Mouse (Mus musculus) mature B cell (primary cell): Measurements from ENCODE around the gene Fam241b.

ENCODE experiments used
- in situ Hi-C: fragments of 300-500 bp; cut with MboI; formaldehyde crosslinking; loops from 2 replicates; pipeline ENCODE4 v1.14.3; 2019

The Fam241b gene

DNA sequence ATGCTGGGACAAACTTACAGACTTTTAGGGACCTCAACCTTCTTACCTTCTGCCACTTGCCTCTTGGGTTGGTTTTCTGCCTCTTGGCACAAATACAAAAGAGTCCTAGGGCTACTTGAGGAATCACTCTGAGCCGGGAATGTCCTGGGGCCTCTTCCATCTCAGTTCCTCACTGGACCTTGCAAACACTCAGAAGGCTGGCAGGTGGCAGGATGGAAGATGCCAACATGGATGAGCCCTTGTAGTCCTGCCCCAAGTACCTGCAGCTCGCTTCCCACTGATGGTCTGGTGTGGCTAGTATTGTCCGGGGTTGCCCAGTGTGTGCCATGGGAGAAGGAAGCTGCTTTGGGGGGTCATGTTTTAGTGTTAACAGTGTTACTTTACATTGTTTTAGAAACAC, 73.8 kb downstream of the Fam241b start:
- in situ Hi-C loops: no loop called here

DNA sequence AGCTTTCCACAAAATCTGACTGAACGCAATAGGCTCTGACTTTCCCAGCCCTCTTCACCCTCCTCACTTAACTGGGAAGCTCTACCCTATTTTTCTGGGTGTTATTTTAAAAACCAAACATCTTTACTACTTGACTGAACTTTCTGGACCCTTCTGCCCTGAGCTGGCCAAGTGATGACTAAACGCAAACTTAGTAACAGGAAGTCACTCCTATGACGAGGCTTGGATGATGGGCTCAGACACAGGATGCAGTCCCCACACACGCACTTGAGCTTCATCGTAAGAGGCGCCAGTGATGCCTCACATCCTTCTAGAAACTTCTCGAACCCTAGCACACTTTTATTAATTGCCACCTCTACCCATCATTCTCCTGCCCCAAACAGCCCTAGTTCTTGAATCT, 74.3 kb downstream of the Fam241b start:
- in situ Hi-C loops: no loop called here

DNA sequence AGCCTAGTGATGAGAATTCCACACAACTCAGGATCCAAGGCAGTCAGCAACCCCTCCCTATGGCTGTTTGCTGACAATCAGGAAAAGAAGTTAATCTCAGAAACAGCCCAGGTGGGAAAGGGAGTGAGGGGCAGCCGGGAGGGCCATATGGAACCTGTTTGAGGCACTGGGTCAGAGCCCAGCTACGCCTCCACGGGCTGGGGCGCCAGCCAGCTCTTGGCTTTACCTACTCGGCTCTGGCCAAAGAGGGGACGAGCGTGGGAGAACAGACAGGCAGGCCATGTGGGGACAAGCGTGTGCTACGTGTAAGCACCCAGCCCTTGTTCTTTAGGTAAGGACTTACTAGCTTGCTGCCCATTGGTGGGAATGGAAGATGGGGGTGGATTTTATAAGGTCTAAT, 75.2 kb downstream of the Fam241b start:
- in situ Hi-C loops: no loop called here

DNA sequence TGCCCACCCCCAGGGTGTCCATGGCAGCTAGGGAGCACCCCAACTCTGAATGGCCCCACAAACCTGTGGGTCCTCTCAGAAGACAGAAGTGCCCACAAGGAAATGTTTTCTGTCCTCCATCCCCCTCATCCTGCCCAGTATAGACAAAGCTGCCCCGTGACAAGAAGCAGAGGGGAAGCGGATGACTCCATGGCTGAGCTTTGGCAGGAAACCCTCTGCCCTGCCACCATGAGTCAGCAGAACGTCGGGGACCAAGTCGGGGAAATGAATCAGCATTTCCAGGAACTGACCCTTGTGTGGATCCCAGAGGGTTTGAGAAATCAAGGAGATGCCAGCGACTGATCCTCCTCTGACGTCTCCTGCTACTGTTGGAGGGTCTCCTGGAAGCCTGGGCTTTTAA, 77.5 kb downstream of the Fam241b start:
- in situ Hi-C loops: no loop called here

- in situ Hi-C loops: no loop called here
These were observed 80.9 kb downstream of the Fam241b start for GRCm38 (mm10) chr10:62062786-62063185.

- in situ Hi-C loops: no loop called here
These were observed 82.6 kb downstream of the Fam241b start for GRCm38 (mm10) chr10:62060969-62061678.

DNA sequence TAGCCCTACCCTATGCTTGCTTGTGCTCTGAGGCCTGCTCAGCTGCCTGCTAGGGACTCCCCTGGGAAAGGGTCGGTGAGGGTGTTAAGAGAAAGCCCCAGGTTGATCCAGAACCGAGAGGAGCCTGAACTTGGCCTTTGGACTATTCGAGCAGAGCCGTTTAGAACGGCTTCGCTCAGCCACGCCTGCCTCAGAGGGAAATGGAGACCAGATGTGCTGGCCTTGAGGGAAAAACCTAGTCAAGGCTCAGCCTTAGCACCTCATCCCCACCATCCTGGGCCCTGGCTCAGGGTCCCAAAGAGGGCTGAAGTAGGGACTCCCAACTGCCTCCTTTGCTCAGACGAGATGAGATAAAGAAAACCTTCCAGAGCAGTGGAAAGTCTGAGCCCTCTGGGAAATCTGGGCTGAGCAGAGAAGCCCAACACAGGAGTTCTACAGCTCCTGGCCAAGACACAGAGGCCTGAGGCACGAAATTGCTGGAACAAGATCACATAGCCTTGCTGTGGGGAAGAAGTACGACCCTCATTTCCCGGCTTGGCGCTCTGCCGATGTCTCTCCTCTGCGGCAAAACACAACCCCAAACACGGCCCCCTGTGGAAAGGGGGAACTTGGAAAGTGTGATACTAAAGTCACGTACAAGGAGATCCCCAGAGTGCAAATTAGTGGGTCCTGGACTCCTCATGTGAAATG, 83.4 kb downstream of the Fam241b start:
- in situ Hi-C loops: no loop called here

DNA sequence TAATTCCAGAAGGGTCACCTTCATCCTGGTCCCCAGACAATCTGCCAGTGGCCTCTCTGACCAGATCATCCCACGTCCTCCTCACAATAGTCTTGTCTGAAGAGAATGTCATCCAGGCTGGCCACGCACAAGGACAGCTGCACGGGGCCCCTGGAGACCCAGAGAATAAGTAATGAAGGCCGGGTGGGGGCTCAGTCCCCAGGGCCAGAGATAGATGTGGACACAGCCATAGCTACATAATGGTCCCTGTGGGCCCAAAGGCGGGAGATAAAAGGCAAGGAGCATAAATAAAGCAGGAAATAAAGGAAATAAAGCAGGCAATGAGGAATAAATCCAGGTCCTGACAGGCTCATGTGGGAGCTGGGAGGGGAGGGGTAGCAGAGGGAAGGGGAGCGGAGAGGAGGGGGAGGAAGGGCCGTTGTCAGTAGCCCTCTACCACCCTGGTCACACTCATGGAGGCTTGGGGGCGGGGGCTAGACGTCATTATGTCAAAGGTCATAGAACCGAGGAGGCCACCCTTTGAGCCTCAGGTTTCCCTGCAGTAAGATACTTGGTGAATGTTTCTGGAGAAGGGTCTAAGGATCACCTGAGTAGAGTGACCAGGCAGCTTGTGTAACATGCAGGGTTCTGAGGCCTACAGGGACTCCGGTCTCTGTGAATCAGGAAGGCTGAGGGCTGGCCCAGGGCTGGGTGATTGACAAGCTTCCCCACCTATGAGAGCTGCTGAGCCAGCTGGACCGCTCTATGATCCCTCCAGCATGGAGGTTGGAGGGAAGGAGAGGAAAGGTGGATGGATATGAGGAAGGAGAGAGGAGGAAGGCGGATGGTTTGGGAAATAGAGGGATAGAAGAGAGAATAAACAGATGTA, 85.0 kb downstream of the Fam241b start:
- in situ Hi-C loops: no loop called here
